Mouse (Mus musculus) urinary bladder, postnatal 14 days (tissue): ENCODE measurements around the gene 8030411F24Rik.
"Not testable (repeated sequence)": the region's sequence is repeated elsewhere in the genome, so short reads cannot be mapped to it uniquely, and the experiment has no call there.

ENCODE experiments used
- DNase-seq: peaks from one replicate; pipeline ENCODE4 v3.0.0; 2021; ENCODE audit warnings: low spot score

The 8030411F24Rik gene

DNA sequence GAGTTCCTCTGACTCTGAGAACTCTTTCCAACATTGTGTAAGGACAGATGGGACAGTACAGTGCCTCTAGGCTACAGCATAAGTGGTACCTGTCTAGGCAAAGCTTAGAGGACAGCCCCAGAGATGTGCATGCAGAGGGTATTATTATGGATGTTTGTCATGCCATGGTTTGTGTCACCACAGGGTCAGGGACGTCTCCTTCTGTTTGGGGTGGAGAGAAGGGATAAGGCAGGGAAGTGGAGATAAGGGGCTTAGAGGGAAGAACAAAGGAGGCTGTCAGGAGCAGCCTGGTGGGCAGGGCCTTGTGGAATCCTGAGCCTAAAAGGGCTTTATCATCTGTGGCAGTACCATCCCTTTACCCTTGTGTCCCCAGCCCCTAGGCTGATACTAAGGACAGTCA lies at the start of gene 8030411F24Rik:
Gene 8030411F24Rik, plus strand, starts transcription at position 301 of the 400 bp plus-strand sequence.
- DNase-seq: no peak

DNA sequence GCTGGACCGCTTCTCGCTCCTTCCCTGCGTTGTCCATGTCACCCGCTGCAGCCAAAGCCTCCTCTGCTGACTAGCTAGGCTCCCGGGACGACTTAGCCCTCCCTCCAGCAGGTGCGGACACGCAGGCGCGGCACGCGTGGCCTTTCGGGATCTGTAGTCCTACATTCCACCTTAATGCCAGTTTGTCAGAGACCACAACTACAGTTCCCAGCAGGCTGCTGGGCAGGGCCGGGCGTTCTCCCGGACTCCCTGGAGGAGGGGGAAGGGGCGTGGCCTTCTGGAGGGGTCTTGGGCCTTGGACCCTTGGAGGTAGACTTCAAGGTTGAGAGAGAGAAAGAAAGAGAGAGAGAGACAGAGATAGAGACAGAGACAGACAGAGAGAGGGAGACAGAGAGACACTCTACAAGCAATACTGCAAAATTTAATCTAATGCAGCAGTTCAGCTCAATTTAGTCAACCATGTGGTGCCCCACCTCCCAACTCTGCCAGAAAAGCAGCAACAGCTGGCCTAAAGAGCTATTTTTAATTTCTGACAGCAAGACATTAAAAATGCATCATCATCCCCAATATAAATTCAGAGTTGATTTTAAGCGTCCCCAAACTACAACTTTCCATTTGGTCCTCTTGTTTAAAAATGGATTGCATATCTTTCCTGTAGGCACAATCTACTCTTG lies 49.3 kb upstream of the 8030411F24Rik start, which contains the start of gene Napb:
Gene Napb, minus strand, starts transcription at position 141 of the 674 bp plus-strand sequence.
- DNase-seq: peak; percentile 94

DNA sequence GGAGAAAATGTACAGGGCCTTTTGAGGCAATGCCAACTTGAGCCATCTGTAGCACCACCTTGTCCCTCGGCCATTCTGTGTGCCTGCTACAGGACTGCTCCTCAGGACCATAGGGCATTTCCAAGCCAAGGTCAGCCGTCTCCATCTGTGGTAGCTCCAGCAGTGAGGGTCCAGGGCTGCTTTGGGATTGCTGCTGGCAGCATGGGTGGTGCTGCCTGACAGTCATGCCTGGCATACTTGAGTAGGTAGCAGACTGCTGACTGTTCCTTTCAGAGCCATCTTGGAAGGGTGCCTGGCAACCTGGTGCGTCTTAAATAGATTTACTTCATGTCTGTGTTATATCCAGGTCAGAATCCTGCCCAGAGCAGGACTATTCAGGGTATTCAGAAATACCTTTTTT lies 38.8 kb upstream of the 8030411F24Rik start:
- no peak for DNase-seq

DNA sequence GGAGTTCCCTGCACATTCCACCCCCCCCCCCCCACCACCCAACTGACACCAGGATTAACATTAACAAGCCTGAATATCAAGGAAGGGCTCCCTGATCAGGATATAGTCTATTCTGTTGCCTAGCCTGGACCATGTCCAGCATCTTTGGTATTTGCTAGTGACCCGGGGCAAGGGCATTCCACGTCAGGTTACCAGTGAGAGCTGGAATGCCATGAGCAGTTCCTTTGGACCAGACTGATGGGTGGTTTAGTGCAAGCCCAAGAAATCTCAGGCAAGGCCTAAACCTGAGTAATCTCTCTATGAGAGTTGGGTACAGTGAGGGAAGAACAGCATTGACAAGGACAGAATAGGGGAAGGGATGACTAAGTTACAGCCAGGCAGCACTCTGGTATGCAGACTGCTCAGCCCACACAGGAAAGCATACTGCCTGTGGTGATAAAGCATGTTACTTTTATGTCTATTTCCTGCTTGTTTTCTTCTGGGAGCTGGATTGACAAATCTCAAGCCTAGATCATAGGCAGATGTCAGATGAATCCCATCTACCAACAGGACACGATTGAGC lies 37.9 kb upstream of the 8030411F24Rik start:
- DNase-seq: no peak

DNA sequence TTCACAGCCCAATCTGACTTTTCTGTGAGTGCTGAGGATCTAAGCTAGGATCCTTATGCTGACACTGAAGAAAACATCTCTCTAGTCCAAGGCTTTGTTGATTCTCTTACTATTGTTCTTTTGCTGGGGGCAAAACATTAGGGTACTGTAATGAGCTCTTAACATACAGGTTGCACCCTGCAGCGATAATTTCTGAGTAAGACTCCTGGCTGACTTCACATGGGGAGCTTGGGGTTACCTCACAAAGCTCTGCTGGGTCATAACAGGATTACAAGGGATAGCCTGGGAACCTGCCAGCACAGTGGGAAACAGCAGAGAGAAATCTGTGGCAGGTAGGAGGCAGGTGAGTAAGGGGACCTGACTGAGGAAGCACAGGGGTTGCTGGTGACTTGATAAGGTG lies 31.8 kb upstream of the 8030411F24Rik start, which contains the start of gene Cstl1:
Gene Cstl1, plus strand, starts transcription at position 301 of the 400 bp plus-strand sequence.
- DNase-seq: no peak

DNA sequence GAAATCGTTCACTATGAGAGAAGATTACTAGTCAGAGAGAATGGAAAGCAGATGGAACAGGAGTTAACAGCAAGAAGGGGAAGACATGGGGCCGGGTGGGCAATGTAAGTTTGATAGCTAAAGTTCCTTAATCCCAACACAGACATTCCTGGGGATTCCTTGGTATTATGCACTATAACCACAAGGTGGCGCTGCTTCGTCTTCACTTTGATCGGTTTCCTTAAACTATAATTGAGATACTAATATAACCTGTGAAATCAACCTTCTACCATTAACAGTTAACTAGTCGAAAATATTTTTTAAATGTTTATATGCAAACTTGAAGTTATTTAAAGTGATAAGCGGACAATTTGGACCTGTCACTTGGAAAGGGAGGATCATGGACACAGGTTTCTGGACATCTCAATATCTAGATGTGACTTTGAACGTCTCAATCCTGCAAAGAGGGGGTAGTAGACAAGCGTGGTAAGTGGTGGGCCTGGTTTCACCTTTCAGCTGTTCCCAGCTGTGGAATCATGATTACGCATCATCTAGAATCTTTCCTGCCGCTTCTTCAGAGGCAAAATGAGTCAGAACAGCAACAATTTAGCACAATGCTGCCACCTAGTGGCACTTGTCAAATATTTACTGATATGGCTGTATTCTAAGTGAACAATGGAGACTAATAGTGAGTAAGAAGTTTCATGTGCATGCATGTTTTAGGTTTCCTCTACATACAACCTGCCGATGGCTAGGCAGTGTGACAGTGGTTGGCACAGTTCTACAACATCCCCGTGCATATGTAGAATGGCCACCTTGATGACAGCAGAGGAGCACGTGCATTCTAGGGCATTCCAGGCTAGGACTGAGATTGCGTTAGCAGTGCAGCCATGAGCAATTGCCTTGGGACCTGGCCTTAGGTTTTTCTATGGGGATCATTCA lies 29.7 kb upstream of the 8030411F24Rik start:
- peak; percentile 74 for DNase-seq

DNA sequence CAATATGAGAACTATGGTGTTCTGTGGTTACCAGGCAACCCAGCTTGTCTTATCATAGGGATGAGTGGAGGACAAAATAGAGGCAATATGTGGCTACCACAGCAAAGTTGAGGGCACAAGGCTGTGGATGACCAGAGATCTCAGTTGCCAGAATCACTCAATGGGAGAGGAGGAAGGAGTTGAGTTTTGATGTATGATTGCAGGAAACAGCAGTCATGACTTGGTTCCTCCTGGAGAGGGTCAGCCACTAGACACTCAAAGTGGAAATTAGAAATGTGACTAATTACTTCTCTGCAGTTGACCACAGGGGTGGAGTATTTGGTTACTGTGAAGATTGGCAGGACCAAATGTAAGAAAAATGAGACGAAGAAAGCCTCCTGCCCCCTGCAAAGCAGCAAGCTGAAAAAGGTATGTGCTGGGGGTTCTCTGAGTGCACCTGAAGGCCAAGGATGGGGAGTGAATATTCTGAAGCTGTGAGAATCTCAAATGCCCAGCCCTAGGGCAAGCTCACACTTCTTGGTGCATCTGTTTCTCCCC lies 27.4 kb upstream of the 8030411F24Rik start:
- no peak for DNase-seq

DNA sequence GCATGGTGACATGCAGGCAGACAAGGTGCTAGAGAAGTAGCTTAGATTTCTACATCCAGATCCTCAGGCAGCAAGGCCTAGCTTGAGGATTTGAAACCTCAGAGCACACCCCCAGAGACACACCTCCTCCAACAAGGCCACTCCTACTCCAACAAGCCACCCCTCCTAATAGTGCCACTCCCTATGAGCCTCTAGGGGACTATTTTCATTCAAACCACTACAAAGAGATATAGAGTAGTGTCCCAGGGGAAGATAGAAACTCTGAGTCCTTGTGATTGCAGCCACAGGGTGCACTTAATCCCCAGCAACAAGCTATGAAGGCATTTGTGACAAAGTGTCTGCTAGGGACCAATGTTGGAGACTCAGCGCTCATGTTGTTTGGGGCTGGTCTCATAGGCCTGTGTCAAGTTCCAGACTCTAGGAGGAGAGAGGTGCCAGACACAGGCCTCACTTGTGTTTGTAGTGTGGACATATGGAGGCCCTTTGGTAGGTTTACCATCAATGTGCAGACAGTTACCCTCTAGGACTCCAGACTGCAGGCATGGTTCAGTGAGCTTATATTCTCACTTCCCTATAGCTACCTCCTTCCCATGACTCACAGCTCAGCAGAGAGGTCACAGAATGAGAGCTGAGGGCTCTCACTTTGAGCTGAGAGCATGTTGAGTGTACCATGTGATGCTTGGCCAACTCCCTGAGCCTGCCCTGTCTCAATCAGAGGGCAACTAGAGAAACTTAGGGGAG lies 18.0 kb upstream of the 8030411F24Rik start:
- DNase-seq: no peak

DNA sequence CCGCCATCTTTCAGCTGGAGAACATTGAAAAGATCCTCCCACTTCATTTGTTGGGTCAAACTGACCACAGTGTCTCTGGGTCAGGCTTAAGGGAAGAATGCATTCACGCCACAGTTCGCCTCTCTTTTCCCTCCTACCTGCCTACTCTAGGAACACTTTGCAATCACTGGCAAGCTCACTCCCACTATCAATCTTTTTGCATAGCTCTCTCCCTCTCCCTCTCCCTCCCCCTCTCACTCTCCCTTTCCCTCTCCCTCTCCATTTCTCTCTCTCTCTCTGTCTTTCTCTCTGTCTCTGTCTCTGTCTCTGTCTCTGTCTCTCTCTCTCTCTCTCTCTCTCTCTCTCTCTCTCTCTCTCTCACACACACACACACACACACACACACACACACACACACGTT lies 10.4 kb upstream of the 8030411F24Rik start, which contains the start of gene Cst11:
Gene Cst11, minus strand, starts transcription at position 101 of the 400 bp plus-strand sequence.
- DNase-seq: not testable (repeated sequence)

DNA sequence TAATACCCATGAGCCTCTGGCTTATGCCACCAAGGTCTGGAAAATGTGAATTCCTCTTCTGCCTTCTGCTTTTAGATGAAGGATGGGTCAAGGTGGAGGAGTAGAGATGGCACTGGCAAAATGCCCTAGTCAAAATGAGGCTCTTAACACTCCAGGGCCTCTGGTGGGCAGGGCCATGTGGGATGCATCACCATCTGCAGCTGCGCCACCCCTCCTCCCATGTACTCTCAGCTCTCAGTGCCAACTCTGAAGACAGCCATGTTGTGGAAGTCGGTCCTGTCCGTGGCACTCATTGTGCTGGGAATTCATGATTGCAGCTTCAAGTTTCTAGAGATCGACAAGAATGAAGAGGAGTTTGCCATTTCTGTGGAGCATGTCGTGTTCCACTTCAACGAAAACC lies 7.3 kb downstream of the 8030411F24Rik start, which contains the start of gene Cst12:
Gene Cst12, plus strand, starts transcription at position 220 of the 400 bp plus-strand sequence.
- DNase-seq: no peak

DNA sequence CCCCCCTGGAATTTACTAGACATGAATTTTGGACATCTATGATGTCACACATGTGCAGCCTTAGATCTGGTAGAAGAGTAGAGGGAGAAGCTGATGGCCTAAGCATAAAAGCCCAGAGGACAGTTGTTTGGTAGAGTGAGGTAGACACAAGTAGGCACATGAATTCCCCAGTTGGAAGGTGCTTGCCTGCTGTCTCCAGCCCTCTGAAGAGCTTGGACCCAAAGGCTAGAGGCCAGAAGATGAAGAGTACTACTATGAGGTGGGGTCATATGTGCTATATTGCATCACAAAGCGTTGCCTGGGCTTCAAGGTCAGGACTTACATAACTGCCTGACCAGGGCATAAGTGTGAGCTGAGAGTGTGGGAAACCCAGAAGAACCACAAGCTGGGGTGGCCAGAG lies 16.7 kb downstream of the 8030411F24Rik start, which contains the start of gene Cst8:
Gene Cst8, plus strand, starts transcription at position 301 of the 400 bp plus-strand sequence.
- no peak for DNase-seq

DNA sequence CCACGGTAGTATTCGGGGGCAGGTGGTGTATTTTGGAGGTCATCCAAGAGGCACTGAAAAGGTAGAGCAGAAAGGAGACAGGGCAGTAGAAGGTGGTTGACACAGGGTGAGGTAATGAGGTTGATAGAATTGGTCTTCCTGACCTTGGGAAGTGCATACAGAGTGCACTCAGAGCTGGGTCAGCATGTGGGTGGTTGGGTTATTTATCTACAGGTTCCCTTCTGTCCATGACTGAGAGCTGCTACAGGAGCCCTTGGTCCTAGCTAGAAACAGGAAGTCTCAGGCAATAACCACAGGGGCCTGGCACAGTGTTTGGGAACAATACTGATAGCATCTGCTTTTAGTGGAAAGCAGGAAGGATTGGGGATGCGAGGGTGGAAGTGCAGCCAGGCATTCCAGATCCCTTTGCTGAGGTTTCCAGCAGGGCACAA lies 19.7 kb downstream of the 8030411F24Rik start:
- no peak for DNase-seq

DNA sequence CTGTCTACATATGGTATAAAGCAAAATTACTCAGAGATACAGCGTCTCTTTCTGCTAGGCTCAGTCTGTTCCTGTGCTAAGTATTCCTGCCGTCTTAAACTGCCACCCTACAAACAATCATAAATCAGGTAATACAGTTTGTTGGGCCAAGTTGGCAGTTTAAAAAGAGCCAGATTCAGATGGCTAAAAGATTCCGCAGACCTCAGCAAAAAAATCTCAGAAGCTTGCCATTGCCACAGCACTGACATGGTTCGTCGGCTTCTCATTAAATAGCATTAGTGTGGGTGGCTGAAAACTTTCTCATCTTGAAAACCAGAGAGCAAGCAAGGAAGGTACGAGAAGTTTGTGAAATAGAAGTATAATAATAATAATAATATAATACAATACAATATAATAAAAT lies 24.9 kb downstream of the 8030411F24Rik start:
- DNase-seq: no peak

DNA sequence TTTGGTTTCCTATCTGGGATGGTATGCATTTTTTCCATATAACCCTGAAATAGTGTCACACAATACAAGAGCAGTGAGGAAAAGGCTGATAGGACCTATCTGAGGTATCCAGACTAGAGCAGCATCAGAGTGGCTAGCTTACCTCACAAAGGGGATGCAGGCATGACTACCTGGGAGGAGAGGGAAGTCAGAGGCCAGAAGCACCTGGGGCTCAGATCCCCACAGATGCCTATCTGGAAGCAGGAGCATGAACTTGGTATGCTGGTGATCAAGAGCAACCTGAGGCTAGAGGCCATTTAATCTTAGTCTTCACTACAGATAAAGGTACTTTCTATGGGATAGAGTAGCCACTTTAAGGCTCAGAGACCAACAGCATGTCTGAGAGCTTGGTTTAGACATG lies 38.1 kb downstream of the 8030411F24Rik start, which contains the start of gene Cst13:
Gene Cst13, plus strand, starts transcription at position 173 of the 400 bp plus-strand sequence.
- DNase-seq: no peak

DNA sequence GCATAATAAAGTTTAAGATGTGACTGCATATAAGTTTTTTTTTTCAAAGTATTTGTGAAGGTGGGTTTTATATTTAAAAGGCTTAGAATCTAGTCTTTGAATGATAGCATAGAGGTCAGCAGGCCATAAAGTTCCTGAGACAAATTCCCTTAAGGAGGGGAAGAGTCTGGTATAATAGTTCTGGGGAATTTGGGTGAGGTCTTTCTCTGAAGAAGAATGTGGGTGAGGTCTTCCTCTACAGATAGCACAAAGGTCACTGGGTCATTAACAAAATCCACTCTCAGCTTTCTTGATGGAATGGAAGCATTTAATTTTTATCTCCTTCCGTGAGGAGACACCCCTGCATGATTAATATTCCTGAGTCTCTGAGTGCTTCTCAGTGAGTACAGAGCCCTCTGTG lies 44.2 kb downstream of the 8030411F24Rik start:
- DNase-seq: no peak

DNA sequence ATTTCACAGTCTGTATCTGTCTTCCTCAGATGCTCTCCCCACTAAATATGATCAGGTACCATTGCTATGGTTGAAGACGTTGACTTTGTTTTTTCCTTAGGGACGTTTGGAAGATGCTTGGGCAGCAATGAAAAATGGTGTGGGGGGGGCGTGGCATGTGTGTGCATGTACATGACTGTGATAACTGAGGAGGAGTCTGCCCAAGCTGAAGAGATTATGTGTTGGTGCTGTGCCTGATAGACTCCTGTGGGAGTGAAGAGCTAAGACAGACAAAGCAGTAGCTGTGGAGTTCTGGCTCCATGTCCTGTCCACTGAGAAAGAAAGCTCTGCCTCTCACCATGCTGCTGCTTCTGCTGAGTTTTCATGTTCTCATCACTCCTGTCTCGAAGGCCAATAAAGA lies 53.1 kb downstream of the 8030411F24Rik start, which contains the start of gene Cst9:
Gene Cst9, plus strand, starts transcription at position 236 of the 400 bp plus-strand sequence.
- DNase-seq: no peak
